Mouse (Mus musculus) brown adipose tissue, adult 24 weeks (tissue): ENCODE measurements around the gene Cnn2. TPM values are rescaled to one million over a fixed set of nuclear protein-coding genes. Genes with fewer than 3 reads are reported as not detected.
A peak's percentile ranks its signal among the peaks of the same experiment; 100 is the strongest.

ENCODE experiments used
- H3K27ac ChIP-seq: fragments of 200-500 bp; replicated peaks from 2 replicates; pipeline ENCODE4 v1.5.1; 2012; ENCODE audit warnings: low read depth, mild to moderate bottlenecking, low read length
- H3K4me1 ChIP-seq: fragments of 200-500 bp; 2 replicates; pipeline ENCODE4 v1.6.1; 2012; ENCODE audit warnings: low read length, mixed read lengths; ENCODE audit not compliant: control insufficient read depth, insufficient read depth, insufficient read length
- H3K4me3 ChIP-seq: fragments of 200-500 bp; 2 replicates; pipeline ENCODE4 v1.5.1; 2012; ENCODE audit warnings: low read depth, mild to moderate bottlenecking, low read length, moderate library complexity; ENCODE audit not compliant: insufficient read depth
- polyA plus RNA-seq: library from polyadenylated mRNA; stranded (reverse); fragments of >200 nt; gene quantifications from 2 replicates; pipeline ENCODE4 v1.2.4, GENCODE M21; 2012; ENCODE audit not compliant: missing spikeins, insufficient read depth, insufficient read length

The Cnn2 gene
- polyA plus RNA-seq, 1 experiment, result 6.4 TPM

DNA sequence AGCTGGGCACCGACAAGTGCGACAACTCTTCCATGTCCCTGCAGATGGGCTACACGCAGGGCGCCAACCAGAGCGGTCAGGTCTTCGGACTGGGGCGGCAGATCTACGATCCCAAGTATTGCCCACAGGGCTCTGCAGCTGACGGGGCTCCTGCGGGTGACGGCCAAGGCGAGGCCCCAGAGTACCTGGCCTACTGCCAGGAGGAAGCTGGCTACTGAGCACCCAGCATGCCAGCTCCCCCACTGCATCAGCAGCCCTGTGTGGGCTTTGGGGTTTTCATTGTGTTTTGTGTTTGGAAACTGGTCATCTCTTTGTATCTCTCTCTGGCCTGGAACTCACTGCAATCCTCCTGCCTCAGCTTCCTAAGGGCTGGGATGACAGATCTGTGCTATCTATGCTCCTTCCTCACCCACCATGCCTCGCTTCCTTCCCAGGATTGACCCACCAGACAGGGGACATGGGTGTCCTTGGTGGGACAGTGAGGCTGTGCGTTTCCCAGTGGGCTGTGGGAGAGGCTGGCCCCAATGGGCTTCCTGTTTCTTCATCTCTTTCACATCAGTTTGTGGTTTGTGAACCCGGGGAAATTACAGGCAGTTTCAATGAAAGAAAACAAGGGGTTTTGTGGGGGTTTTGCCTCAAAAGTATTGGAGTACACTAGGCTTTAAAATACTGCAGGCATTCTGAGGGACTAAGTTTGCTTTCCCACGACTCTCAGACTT lies 6.2 kb downstream of the Cnn2 start:
- Histone ChIP-seq H3K4me3 (no peak overlapping the region), H3K4me1 (no peaks in the 10 kb centered on the region), H3K27ac (no peak overlapping the region)

DNA sequence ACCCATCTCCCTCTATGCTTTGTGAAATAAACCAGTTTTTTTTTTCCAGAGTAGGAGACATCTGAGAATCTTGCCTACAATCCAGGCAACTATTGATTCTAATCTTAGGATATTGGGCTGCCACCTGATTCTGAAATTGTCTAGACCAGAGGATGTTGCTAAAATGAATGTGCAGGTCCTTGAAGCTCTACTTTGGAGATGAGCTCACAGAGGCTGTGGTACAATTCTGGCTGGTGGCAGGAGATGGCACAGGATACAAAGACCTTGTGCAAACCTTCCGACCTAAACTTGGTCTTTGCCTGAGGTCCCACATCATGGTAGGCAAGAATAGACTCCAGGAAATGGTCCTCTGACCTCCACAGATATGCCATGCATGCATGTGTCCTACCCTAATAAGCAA lies 7.3 kb downstream of the Cnn2 start:
- H3K4me3 ChIP-seq, result no peak overlapping the region

DNA sequence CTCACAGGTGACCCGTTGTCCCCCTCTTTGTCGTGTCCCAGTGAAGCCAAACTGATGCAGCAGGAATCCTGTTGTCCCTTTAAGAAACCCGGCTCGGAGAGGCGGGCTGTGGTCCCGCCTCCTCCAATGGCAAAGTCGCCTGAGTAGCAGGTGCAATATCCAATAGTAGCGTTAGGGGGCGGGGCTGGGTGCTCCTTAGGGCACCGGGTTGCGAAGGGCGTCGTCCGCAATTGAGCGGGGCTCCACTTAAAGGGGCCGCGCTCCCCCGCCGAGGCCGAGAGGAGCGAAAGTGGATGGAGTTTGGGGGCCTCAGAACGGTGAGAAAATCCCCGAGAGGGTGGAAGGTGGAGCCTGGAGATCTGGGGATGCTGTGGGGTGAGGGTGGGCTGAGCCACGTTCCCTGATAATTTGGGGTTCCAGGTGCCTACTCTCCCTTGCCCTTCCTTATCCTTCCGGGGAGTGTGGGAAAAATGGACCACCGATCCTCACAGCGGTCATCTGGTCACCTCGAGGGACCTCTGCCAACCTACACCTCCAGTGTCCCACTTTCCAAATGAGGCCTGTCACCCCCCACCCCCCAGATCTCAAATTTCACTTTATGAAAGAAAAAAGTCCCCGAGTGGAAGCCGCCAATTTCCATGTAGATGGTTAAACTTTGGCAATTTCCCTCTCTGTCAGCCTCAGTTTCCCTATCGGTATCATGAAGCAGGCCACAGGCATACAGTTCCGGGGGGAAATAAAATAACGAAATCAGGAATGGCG lies 8.1 kb downstream of the Cnn2 start, which contains the start of gene Abca7:
Gene Abca7, plus strand, starts transcription at position 223 of the 762 bp plus-strand sequence.
- peak within 1 kb of the TSS; percentile 81 for H3K27ac ChIP-seq
- no peaks in the 10 kb centered on the region for H3K4me1 ChIP-seq
- peak within 1 kb of the TSS; percentile 90 for H3K4me3 ChIP-seq

More for the DNA sequence above, 7.3 kb downstream of the Cnn2 start:
- Histone ChIP-seq H3K4me1 (no peaks in the 10 kb centered on the region), H3K27ac (no peak overlapping the region)

- Histone ChIP-seq H3K4me3 (peak overlapping the region; percentile 90), H3K4me1 (no peaks in the 10 kb centered on the region), H3K27ac (no peak overlapping the region)
Observed at GRCm38 (mm10) chr10:79997034-79997760, 8.8 kb downstream of the Cnn2 start.

DNA sequence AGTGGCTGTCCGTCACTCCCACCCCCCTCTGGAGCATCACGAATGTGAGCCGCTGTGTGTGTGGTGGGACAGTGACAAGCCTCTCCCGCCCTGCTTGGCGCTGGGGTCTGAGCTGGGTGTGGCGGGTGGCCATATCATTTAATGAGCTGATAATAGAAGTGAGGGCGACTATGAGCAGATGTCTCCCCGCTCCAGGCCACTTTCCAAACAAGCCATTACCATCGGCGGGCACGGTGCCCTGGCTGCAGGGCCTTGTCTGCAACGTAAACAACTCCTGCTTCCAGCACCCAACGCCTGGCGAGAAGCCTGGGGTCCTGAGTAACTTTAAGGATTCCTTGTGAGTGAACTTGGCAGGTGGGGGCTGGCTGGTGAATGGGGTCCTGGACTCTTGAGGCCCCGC lies 9.4 kb downstream of the Cnn2 start:
- H3K27ac ChIP-seq, result no peak overlapping the region
- peaks cover under 1% of the 10 kb centered on the region; the same call in 1 of the 2 replicates for H3K4me1 ChIP-seq
- peak overlapping the region; percentile 90; the same call in 1 of the 2 replicates for H3K4me3 ChIP-seq

DNA sequence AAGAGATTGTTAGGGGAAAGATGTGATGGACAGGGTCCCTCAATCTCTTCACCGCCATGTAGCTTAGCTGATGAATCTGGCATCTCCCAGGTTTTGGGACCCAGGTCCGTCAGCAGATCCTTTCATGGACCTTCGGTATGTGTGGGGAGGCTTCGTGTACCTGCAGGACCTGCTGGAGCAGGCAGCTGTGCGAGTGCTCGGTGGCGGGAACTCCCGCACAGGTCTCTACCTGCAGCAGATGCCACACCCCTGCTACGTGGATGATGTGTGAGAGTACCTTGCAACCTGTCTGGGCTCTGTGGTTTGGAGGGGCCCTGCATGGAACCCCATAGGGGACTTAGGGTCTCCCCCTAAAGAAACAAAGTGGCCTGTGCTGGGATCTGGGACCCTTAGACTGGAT lies 13.6 kb downstream of the Cnn2 start:
- Histone ChIP-seq H3K4me1 (peaks cover 12% of the 10 kb centered on the region), H3K4me3 (no peak overlapping the region), H3K27ac (no peak overlapping the region)

- H3K27ac ChIP-seq, result peak overlapping the region; percentile 55
Observed at GRCm38 (mm10) chr10:80002829-80003228, 14.4 kb downstream of the Cnn2 start.

DNA sequence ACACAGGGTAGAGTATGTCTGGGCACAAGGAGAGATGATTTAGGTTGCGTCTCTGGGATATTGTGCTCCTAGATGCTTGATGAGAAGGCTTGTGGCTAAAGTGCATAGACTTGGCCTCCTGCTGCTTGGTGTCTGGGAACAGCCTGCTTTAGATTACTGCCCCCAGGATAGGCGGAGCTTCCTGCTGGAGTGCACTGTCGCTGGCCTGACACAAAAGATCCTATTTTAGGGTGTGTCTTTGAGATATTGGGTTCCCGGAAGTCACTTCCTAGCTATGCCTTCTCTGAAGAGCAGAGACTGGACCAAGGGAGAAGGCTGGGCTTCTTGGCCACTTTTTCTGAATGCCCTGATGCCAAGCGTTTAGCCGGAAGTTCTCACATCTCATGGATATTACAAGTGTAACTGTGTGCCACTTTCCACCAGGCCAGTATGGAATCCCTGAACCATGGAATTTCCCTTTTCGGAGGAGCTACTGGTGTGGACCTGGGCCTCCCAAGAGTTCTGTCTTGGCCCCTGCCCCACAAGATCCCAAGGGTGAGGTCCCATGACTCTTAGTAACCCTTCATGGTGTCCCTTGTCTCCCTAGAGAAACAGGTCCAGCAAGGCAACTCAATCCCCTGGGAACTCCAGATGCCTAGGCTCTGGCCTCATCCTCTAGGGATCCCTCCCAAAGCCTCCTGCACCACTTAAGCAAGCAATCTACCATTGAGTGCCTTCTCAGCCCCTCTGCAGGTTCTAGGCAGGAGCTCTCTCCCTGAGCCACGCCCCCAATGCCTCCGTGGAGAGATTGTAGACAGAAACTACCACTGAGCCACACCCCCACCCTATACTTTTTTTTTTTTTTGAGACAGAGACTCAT lies 15.2 kb downstream of the Cnn2 start:
- peaks cover 12% of the 10 kb centered on the region for H3K4me1 ChIP-seq
- no peak overlapping the region for H3K4me3 ChIP-seq
- H3K27ac ChIP-seq, result peak overlapping the region; percentile 63

More at GRCm38 (mm10) chr10:80002829-80003228, 14.4 kb downstream of the Cnn2 start:
- Histone ChIP-seq H3K4me1 (peaks cover 12% of the 10 kb centered on the region), H3K4me3 (no peak overlapping the region)

DNA sequence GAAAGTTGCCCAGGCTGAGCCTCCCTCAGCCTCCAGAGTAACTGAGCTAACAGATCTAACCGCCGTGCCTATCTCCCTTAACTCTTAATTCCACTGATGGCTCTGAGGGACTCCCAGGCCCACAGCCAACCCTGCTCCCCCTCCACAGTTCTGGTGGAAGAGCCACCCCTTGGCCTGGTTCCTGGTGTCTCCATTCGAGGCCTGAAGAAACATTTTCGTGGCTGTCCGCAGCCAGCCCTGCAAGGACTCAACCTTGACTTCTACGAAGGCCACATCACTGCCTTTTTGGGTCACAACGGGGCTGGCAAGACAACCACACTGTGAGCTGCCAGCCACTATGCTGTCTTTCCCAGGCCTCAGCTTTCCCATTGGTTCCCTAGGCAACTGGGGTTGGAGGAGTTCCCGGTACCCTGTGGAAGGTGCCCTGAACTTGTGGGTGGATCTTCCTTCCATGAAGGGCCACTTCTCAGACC lies 15.9 kb downstream of the Cnn2 start:
- no peak overlapping the region for H3K27ac ChIP-seq

GRCm38 (mm10) chr10:80011740-80012139 lies 23.4 kb downstream of the Cnn2 start:
- Histone ChIP-seq H3K27ac (no peak overlapping the region), H3K4me1 (no peaks in the 10 kb centered on the region), H3K4me3 (no peak overlapping the region)

More for the DNA sequence above, 15.9 kb downstream of the Cnn2 start:
- Histone ChIP-seq H3K4me1 (peaks cover 12% of the 10 kb centered on the region), H3K4me3 (no peak overlapping the region)

DNA sequence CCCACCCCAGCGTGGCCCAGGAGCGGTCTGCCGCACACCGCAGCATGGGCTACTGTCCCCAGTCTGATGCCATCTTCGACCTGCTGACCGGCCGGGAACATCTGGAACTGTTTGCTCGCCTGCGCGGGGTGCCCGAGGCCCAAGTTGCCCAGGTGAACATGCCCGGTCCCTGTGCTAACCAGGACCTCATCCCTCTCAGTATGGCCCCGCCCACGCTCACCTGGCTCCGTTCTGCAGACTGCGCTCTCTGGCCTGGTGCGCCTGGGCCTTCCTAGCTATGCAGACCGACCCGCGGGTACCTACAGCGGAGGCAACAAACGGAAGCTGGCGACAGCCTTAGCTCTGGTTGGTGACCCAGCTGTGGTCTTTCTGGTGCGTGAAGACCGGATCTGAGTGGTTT lies 25.2 kb downstream of the Cnn2 start:
- Histone ChIP-seq H3K4me1 (no peaks in the 10 kb centered on the region), H3K27ac (no peak overlapping the region), H3K4me3 (no peak overlapping the region)

DNA sequence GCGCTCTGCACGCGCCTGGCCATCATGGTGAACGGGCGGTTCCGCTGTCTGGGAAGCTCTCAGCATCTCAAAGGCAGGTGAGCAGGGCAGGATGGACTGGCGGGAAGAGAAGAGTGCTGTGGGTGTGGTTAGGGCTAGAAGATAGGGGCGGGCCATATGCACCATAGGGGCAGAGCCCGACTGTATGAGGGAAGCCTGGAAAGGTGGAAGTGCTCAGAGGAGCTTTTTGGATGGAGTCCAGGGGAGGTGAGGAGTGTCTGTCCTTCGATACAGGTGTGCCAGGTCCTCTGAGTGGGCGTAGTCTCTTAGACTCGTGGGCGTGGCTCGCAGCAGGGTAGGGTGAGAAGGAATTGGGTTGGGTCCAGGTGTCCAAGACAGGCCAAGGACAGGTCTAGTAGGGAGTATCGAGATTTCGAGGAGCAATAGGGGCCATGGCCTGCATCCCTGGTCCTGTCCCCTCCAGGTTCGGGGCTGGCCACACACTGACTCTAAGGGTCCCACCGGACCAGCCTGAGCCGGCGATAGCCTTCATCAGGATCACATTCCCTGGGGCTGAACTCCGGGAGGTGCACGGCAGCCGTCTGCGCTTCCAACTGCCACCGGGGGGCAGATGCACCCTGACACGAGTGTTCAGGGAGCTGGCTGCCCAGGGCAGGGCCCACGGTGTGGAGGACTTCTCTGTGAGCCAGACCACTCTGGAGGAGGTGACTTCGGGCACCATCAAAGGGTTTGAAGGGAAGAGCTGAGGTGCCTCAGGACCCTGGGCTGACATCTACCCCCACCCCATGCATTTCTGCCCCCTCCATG lies 26.3 kb downstream of the Cnn2 start:
- Histone ChIP-seq H3K27ac (no peak overlapping the region), H3K4me3 (no peak overlapping the region), H3K4me1 (no peaks in the 10 kb centered on the region)

DNA sequence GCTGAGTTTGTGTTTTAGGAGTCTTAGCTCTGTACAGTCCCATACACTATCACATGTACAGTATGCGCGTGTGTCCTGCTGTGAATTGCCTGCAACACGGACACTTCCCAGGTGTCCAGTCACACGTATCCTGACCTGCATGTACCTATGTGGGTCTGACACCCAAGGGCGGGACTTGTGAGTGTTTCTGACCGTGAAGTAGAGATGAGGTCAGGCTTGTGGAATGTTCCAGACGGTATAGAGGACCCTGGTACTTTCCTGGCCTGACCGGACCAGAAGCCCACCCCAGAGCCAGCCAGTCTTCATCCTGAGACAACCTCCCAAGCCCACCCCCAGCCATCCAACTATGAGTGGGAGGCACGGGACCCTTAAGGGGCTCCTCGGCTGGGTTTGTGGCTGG lies 27.2 kb downstream of the Cnn2 start:
- Histone ChIP-seq H3K4me3 (no peak overlapping the region), H3K4me1 (no peaks in the 10 kb centered on the region), H3K27ac (no peak overlapping the region)

GRCm38 (mm10) chr10:80016511-80016910 lies 28.1 kb downstream of the Cnn2 start, which contains the start of gene Arhgap45:
TSS of gene Arhgap45 (plus strand) at chr10:80016653.
- Histone ChIP-seq H3K4me1 (no peaks in the 10 kb centered on the region), H3K4me3 (peak within 1 kb of the TSS; percentile 51), H3K27ac (peak within 1 kb of the TSS; percentile 53)
